Mouse (Mus musculus) forebrain, postnatal 0 days (tissue): ENCODE measurements at regions not wholly inside any gene's neighbourhood (a gene's known extent, or its start where the extent isn't known, plus 50 kb on each side); places are given as distances from the start of the nearest gene placed in this dataset.

ENCODE experiments used
- ATAC-seq: fragments of 200-750 bp; cut with Nextera tagmentation; 2 replicates; pipeline ENCODE4 v1.8.0; 2017; ENCODE audit warnings: mild to moderate bottlenecking, moderate library complexity
- DNase-seq: peaks from one replicate; pipeline ENCODE4 v3.0.0-alpha.2; 2015
- H3K27ac ChIP-seq: fragments of 300-500 bp; sonication (generic); 2 replicates; pipeline ENCODE4 v1.5.1; 2014; ENCODE audit warnings: low read depth, mild to moderate bottlenecking, antibody characterized with exemption, low read length, moderate library complexity, mixed read lengths
- H3K27me3 ChIP-seq: fragments of 300-500 bp; sonication (generic); 2 replicates; pipeline ENCODE4 v1.6.1; 2014; ENCODE audit warnings: mild to moderate bottlenecking, low read length, mixed read lengths; ENCODE audit not compliant: insufficient read depth
- H3K36me3 ChIP-seq: fragments of 300-500 bp; sonication (generic); 2 replicates; pipeline ENCODE4 v1.6.1; 2014; ENCODE audit warnings: mild to moderate bottlenecking, moderate library complexity; ENCODE audit not compliant: insufficient read depth
- H3K4me1 ChIP-seq: fragments of 300-500 bp; sonication (generic); 2 replicates; pipeline ENCODE4 v1.6.1; 2014; ENCODE audit warnings: antibody characterized with exemption; ENCODE audit not compliant: insufficient read depth
- H3K4me2 ChIP-seq: fragments of 300-500 bp; sonication (generic); 2 replicates; pipeline ENCODE4 v1.6.1; 2014; ENCODE audit warnings: low read depth, mild to moderate bottlenecking, moderate library complexity
- H3K4me3 ChIP-seq: fragments of 300-500 bp; sonication (generic); 2 replicates; pipeline ENCODE4 v1.5.1; 2014; ENCODE audit warnings: low read depth, low read length, mixed read lengths
- H3K9ac ChIP-seq: fragments of 300-500 bp; sonication (generic); 2 replicates; pipeline ENCODE4 v1.6.1; 2014; ENCODE audit warnings: mild to moderate bottlenecking
- H3K9me3 ChIP-seq: fragments of 300-500 bp; sonication (generic); 2 replicates; pipeline ENCODE4 v1.6.1; 2016; ENCODE audit warnings: low read length
- CTCF ChIP-seq: sonication (generic); IDR thresholded peaks from 2 replicates; pipeline ENCODE4 v1.5.1; 2016; ENCODE audit warnings: antibody characterized with exemption, control low read depth, low read depth
- WGBS: fragments of 180-500 bp; shearing (Covaris S2); extraction: QIAGEN DNeasy Blood & Tissue Kit; methylation state at CpG from one replicate; pipeline ENCODE4 v1.1.7; 2014; 5-methylcytosine and 5-hydroxymethylcytosine counted together

- Histone ChIP-seq H3K36me3 (no peaks in the 10 kb centered on the region), H3K27ac (no peak overlapping the region), H3K4me1 (no peaks in the 10 kb centered on the region), H3K4me2 (no peak overlapping the region), H3K9ac (no peak overlapping the region), H3K27me3 (no peaks in the 10 kb centered on the region), H3K9me3 (no peaks in the 10 kb centered on the region), H3K4me3 (no peak overlapping the region)
- no peak for TF ChIP-seq CTCF
- DNase-seq (no peak), ATAC-seq (no peak)
- 82% methylated on average over 5 of the region's 5 CpGs for WGBS
These were observed 250.3 kb downstream of the Pros1 start for GRCm38 (mm10) chr16:63104383-63104782.

DNA sequence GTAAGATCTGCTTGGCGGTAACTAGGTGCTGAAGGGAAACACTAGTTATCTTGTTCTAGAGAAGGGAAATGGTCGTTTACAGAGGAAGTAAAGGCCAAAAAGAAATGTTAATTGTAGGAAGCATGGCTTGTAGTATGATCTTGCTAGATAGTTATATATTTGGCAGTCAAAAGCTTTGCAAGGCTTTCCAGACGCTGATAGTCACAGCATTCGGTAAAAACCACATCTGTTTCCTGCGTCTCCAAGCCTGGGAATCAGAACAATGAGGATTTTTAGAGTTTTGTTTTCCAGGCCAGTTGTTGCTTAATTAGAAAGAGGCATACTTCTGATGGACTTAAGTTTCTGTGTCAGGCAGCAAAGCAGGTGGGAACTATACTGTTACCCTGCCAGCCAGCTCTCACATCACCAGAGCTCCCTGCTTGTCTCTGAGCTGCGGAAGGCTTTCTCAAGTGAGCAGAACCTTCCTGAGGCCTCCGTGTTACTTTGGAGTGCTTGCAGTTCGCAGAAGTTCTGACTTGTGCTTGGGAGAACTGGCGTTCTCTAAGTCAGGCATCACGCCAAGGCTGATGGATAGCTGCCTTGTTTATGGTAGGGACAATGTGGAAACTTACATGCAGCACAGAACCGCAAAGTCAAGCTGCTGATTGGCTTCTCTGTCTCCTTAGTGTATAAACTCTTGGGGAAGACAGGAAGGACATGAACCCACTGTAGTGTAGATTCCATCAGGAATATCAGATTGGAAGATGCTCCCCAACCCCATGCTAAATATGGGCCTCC is 251.0 kb downstream of the Pros1 start:
- no peaks in the 10 kb centered on the region for H3K27me3 ChIP-seq
- no peaks in the 10 kb centered on the region for H3K4me1 ChIP-seq
- no peak overlapping the region for H3K27ac ChIP-seq
- ATAC-seq (no peak), DNase-seq (no peak)
- H3K4me3 ChIP-seq = no peak overlapping the region
- no peaks in the 10 kb centered on the region for H3K36me3 ChIP-seq
- no peak overlapping the region for H3K4me2 ChIP-seq
- no peak overlapping the region for H3K9ac ChIP-seq
- TF ChIP-seq CTCF = no peak
- WGBS = 71% methylated on average over 11 of the region's 11 CpGs
- no peaks in the 10 kb centered on the region for H3K9me3 ChIP-seq

DNA sequence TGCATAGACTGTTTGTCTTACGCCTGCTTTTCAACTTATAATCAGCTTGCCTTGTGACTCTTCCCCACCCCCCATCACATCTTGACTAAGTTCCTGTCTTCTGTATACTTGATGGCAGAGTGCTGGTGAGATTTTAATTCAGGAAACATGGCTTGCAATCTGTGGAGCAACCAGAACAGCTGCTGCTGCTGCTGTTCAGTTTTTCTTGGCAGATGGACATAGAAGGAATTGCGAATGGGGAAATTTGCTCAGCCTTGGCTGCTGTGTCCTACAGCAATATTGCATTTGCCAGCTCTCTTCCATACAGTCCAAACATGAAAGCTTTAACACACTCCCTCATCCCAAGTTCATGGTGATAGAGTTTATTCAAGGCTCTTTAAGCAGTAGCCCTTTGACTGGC is 262.3 kb downstream of the Pros1 start:
- WGBS = 36% methylated on average over 2 of the region's 2 CpGs
- Histone ChIP-seq H3K4me1 (no peaks in the 10 kb centered on the region), H3K27ac (no peak overlapping the region), H3K27me3 (no peaks in the 10 kb centered on the region), H3K4me2 (no peak overlapping the region), H3K9me3 (no peaks in the 10 kb centered on the region), H3K4me3 (no peak overlapping the region), H3K9ac (no peak overlapping the region), H3K36me3 (no peaks in the 10 kb centered on the region)
- DNase-seq (peak; percentile 89), ATAC-seq (peak; percentile 90)
- TF ChIP-seq CTCF = 0 out of 2 replicates have a peak, but pooled peaks have one; percentile 4

DNA sequence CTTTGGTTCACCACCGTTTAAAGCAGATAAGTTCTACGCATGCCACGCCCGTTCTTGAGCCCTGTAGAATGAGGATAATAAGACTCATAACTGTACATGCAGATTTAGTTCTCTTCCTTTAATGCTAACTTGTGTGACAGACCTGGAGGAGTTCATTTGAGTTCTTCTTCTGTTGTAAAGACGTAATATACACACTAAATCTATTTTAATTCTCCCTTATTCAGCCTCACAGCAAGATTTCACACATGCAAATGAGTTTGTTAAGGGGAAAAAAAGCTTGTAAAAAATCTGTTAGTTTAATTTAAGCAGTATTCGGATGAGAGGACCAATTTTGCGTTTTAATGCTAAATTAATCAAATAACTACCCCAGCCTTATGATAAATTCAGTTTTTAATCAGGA is 264.6 kb downstream of the Pros1 start:
- no peak overlapping the region for H3K27ac ChIP-seq
- no peak for TF ChIP-seq CTCF
- H3K9ac ChIP-seq = no peak overlapping the region
- 56% methylated on average over 7 of the region's 7 CpGs for WGBS
- H3K4me2 ChIP-seq = no peak overlapping the region
- no peaks in the 10 kb centered on the region for H3K27me3 ChIP-seq
- DNase-seq (peak; percentile 27), ATAC-seq (peak; percentile 59; the same call in 1 of the 2 replicates)
- no peaks in the 10 kb centered on the region for H3K36me3 ChIP-seq
- H3K9me3 ChIP-seq = no peaks in the 10 kb centered on the region
- H3K4me1 ChIP-seq = no peaks in the 10 kb centered on the region
- no peak overlapping the region for H3K4me3 ChIP-seq

DNA sequence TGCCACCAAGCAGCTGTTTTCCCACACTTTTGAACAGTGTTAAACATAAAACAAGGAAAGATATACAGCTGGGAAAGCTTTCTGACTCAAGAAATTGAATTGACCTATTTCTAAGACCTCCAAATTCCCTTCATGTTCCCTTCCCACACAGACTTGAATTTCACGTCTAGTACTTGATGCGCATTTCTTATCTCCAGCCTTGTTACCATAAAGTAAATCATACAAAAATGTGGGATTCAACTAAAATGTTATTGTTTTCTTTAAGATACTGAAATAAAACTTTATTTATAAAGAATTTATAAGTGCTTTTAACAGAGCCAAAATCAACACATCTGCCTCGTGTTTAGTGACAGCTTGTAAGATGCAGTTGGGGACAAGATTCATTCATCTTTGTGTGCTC is 289.7 kb downstream of the Pros1 start:
- Histone ChIP-seq H3K4me3 (no peak overlapping the region), H3K36me3 (no peaks in the 10 kb centered on the region), H3K4me2 (no peak overlapping the region), H3K27me3 (no peaks in the 10 kb centered on the region), H3K9me3 (no peaks in the 10 kb centered on the region), H3K4me1 (no peaks in the 10 kb centered on the region), H3K27ac (no peak overlapping the region), H3K9ac (no peak overlapping the region)
- DNase-seq = no peak
- WGBS = 77% methylated on average over 3 of the region's 3 CpGs
- no peak for TF ChIP-seq CTCF
- ATAC-seq = no peak

- DNase-seq (no peak), ATAC-seq (no peak)
- TF ChIP-seq CTCF = no peak
- Histone ChIP-seq H3K4me3 (no peak overlapping the region), H3K36me3 (no peaks in the 10 kb centered on the region), H3K9ac (no peak overlapping the region), H3K27me3 (no peaks in the 10 kb centered on the region), H3K4me2 (no peak overlapping the region), H3K4me1 (no peaks in the 10 kb centered on the region), H3K9me3 (no peaks in the 10 kb centered on the region), H3K27ac (no peak overlapping the region)
- 73% methylated on average over 2 of the region's 2 CpGs for WGBS
These were observed 301.3 kb downstream of the Pros1 start for GRCm38 (mm10) chr16:63155300-63155821.

GRCm38 (mm10) chr16:63170101-63170500 is 316.0 kb downstream of the Pros1 start:
- H3K36me3 ChIP-seq = no peaks in the 10 kb centered on the region
- no peak overlapping the region for H3K27ac ChIP-seq
- no peaks in the 10 kb centered on the region for H3K4me1 ChIP-seq
- no peaks in the 10 kb centered on the region for H3K27me3 ChIP-seq
- no peak for TF ChIP-seq CTCF
- no peak overlapping the region for H3K4me3 ChIP-seq
- H3K4me2 ChIP-seq = no peak overlapping the region
- no peak for ATAC-seq
- WGBS = 70% methylated on average over 6 of the region's 6 CpGs
- H3K9ac ChIP-seq = no peak overlapping the region
- DNase-seq = no peak
- H3K9me3 ChIP-seq = no peaks in the 10 kb centered on the region
